Mouse (Mus musculus): ENCODE measurements around the gene Insr. TPM values are rescaled to one million over a fixed set of nuclear protein-coding genes. Genes with fewer than 3 reads are reported as not detected.

Insr gene
- total RNA-seq, 2 experiments from 2014 or later = 59.8 to 61.2 TPM

- no peak for DNase-seq
- intact Hi-C loops (cut with DNase I) = no loop called here
Observed at GRCm38 (mm10) chr8:3236277-3236676, 43.1 kb downstream of the Insr start.

- no peak for DNase-seq
- intact Hi-C loops (cut with DNase I) = no loop called here
Observed at GRCm38 (mm10) chr8:3234569-3234968, 44.8 kb downstream of the Insr start.

GRCm38 (mm10) chr8:3232601-3233000 is 46.8 kb downstream of the Insr start:
- intact Hi-C loops (cut with DNase I) = no loop called here
- DNase-seq = no peak

GRCm38 (mm10) chr8:3230118-3231060 is 49.0 kb downstream of the Insr start:
- no peak for DNase-seq
- intact Hi-C loops (cut with DNase I) = no loop called here

- DNase-seq = no peak
- intact Hi-C loops (cut with DNase I) = no loop called here
Observed at GRCm38 (mm10) chr8:3227423-3227822, 52.0 kb downstream of the Insr start.

GRCm38 (mm10) chr8:3225731-3226130 is 53.7 kb downstream of the Insr start:
- DNase-seq = no peak
- intact Hi-C loops (cut with DNase I) = no loop called here

GRCm38 (mm10) chr8:3225184-3225583 is 54.2 kb downstream of the Insr start:
- intact Hi-C loops (cut with DNase I) = no loop called here
- no peak for DNase-seq

GRCm38 (mm10) chr8:3222636-3222965 is 56.8 kb downstream of the Insr start:
- no peak for DNase-seq
- intact Hi-C loops (cut with DNase I) = no loop called here

GRCm38 (mm10) chr8:3221960-3222635 is 57.3 kb downstream of the Insr start:
- intact Hi-C loops (cut with DNase I) = loop anchor here (2.0 kb wide), 1 partner anchor 57 kb away; the partner anchor contains the start of gene Insr
- no peak for DNase-seq

- intact Hi-C loops (cut with DNase I) = loop anchor here (2.0 kb wide), 1 partner anchor 57 kb away; the partner anchor contains the start of gene Insr
- DNase-seq = peak; percentile 91
Observed at GRCm38 (mm10) chr8:3221047-3221959, 58.1 kb downstream of the Insr start.

- peak; percentile 46 for DNase-seq
- intact Hi-C loops (cut with DNase I) = loop anchor here (2.0 kb wide), 1 partner anchor 58 kb away; the partner anchor contains the start of gene Insr
Observed at GRCm38 (mm10) chr8:3220502-3220901, 58.9 kb downstream of the Insr start.

GRCm38 (mm10) chr8:3219921-3220411 is 59.5 kb downstream of the Insr start:
- DNase-seq = no peak
- intact Hi-C loops (cut with DNase I) = loop anchor here (2.0 kb wide), 1 partner anchor 59 kb away; the partner anchor contains the start of gene Insr

- intact Hi-C loops (cut with DNase I) = no loop called here
- DNase-seq = no peak
Observed at GRCm38 (mm10) chr8:3219266-3219665, 60.2 kb downstream of the Insr start.

GRCm38 (mm10) chr8:3216541-3217092 is 62.8 kb downstream of the Insr start:
- peak; percentile 22 for DNase-seq
- intact Hi-C loops (cut with DNase I) = no loop called here

- no peak for DNase-seq
- intact Hi-C loops (cut with DNase I) = no loop called here
Observed at GRCm38 (mm10) chr8:3215561-3215960, 63.9 kb downstream of the Insr start.

- intact Hi-C loops (cut with DNase I) = no loop called here
Observed at GRCm38 (mm10) chr8:3214601-3215000, 64.8 kb downstream of the Insr start.

GRCm38 (mm10) chr8:3211456-3211855 is 68.0 kb downstream of the Insr start:
- intact Hi-C loops (cut with DNase I) = no loop called here
- peak; percentile 14 for DNase-seq

More at GRCm38 (mm10) chr8:3214601-3215000, 64.8 kb downstream of the Insr start:
- no peak for DNase-seq

- DNase-seq = no peak
- intact Hi-C loops (cut with DNase I) = no loop called here
Observed at GRCm38 (mm10) chr8:3209960-3210359, 69.5 kb downstream of the Insr start.

- intact Hi-C loops (cut with DNase I) = no loop called here
- no peak for DNase-seq
Observed at GRCm38 (mm10) chr8:3209268-3209667, 70.1 kb downstream of the Insr start.

GRCm38 (mm10) chr8:3208729-3209128 is 70.7 kb downstream of the Insr start:
- no peak for DNase-seq
- intact Hi-C loops (cut with DNase I) = no loop called here
